21 mouse cellular contexts compared by ENCODE assay signal in the genomic region with DNA sequence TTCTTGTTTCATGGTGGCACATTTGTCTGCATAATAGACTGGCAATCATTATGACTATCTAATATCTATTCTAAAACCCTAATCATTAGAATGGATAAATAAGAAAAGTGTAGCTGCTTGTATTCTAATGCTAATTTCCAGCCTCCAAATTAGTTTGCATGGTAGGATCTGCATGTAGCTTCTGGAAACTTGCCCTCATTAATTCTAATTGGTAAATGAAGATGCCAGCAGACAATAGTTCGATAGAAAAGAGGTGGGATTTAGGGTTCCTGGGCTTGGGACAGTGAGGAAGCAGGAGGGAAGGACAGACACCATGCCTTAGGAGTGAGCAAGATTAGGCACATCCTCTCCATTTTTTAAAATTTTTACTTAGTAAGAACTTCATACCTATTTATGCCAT.
"Had no signal": no experiment of that assay in that cellular context is flagged by ENCODE, and none has a peak within 500 bp of the region (broad histone marks: within the 10 kb centered on the region; RNA-seq: fewer than 3 reads in every experiment).

No protein-coding gene starts in this region.

- DNase-seq: kidney, adult 8-10 months; kidney, postnatal 10 days; kidney, postnatal 36 days; layer of hippocampus, postnatal 36 days; liver, embryonic 13.5 days; lung, adult 2 months; lung, postnatal 14 days; lung, postnatal 4 days; midbrain, embryonic 14.5 days; right cerebral cortex, adult 18-20 months; right cerebral cortex, postnatal 14 days; right cerebral cortex, postnatal 4 days; thymus, adult 2 months; thymus, postnatal 14 days; thymus, postnatal 4 days had no signal

- H3K9me3 ChIP-seq: kidney, embryonic 15.5 days; liver, embryonic 13.5 days; neural tube, embryonic 12.5 days; neural tube, embryonic 15.5 days had no signal

- H3K4me3 ChIP-seq: kidney, embryonic 15.5 days; left cerebral cortex, adult 2 months; liver, embryonic 13.5 days; neural tube, embryonic 12.5 days; neural tube, embryonic 15.5 days had no signal

- H3K27ac ChIP-seq: kidney, embryonic 15.5 days; left cerebral cortex, adult 2 months; liver, embryonic 13.5 days; neural tube, embryonic 12.5 days; neural tube, embryonic 15.5 days; stomach, postnatal 0 days had no signal

- H3K4me2 ChIP-seq: kidney, embryonic 15.5 days; liver, embryonic 13.5 days; midbrain, embryonic 11.5 days; neural tube, embryonic 12.5 days; neural tube, embryonic 15.5 days had no signal

- H3K27me3 ChIP-seq: kidney, embryonic 15.5 days; liver, embryonic 13.5 days; neural tube, embryonic 12.5 days; neural tube, embryonic 15.5 days had no signal

- H3K9ac ChIP-seq: kidney, embryonic 15.5 days; liver, embryonic 13.5 days; neural tube, embryonic 12.5 days; neural tube, embryonic 15.5 days had no signal

- H3K4me1 ChIP-seq: kidney, embryonic 15.5 days; liver, embryonic 13.5 days; neural tube, embryonic 12.5 days; neural tube, embryonic 15.5 days had no signal

- H3K36me3 ChIP-seq: kidney, embryonic 15.5 days; liver, embryonic 13.5 days; neural tube, embryonic 12.5 days; neural tube, embryonic 15.5 days had no signal
